Comparison of ENCODE assay signal across 13 mouse cellular contexts in genomic region chr7:19740269-19740668, GRCm38 (mm10). TPM values are rescaled to one million over a fixed set of nuclear protein-coding genes. Genes with fewer than 3 reads are reported as not detected.
DNase-seq lines count a peak whose midpoint lies in the region; ATAC-seq and TF ChIP-seq lines count a peak whose summit lies in the region.
"Had no signal": no experiment of that assay in that cellular context is flagged by ENCODE, and none has a peak within 500 bp of the region (broad histone marks: within the 10 kb centered on the region; RNA-seq: fewer than 3 reads in every experiment).

No protein-coding gene starts in this region.

- H3K27me3 ChIP-seq in kidney, embryonic 16.5 days (ENCODE audit: insufficient read depth, low read length): no peaks in the 10 kb centered on the region
- H3K27me3 ChIP-seq: embryonic facial prominence, embryonic 13.5 days; heart, embryonic 13.5 days; lung, embryonic 15.5 days had no signal

- H3K9ac ChIP-seq in kidney, embryonic 16.5 days (replicated peaks; ENCODE audit: low read length): no peak overlapping the region
- H3K9ac ChIP-seq: embryonic facial prominence, embryonic 13.5 days; heart, embryonic 13.5 days; lung, embryonic 15.5 days had no signal

- 0 out of 2 replicates have a peak, but pooled peaks have one; percentile 10 for TF ChIP-seq CTCF in brain, embryonic 14.5 days (IDR thresholded peaks at IDR 0.05; ENCODE audit: borderline replicate concordance, extremely low read depth, insufficient read depth, insufficient read length)

- H3K4me1 ChIP-seq in kidney, embryonic 16.5 days (ENCODE audit: insufficient read depth, low read length): peaks cover 37% of the 10 kb centered on the region

- no peak overlapping the region for H3K4me3 ChIP-seq in kidney, embryonic 16.5 days (ENCODE audit: low read length)
- H3K4me3 ChIP-seq: embryonic facial prominence, embryonic 13.5 days; heart, embryonic 13.5 days; lung, embryonic 15.5 days had no signal

- ATAC-seq in kidney, embryonic 16.5 days (ENCODE audit: low FRiP score, low TSS enrichment): no peak

- WGBS in kidney, embryonic 16.5 days: 90% methylated on average over 11 of the region's 11 CpGs

- no peak overlapping the region for H3K4me2 ChIP-seq in kidney, embryonic 16.5 days (replicated peaks; ENCODE audit: low read depth, low read length)
- H3K4me2 ChIP-seq: embryonic facial prominence, embryonic 13.5 days; heart, embryonic 13.5 days; lung, embryonic 15.5 days had no signal

- no peak for TF ChIP-seq POLR2A in brain, embryonic 14.5 days (IDR thresholded peaks at IDR 0.05; ENCODE audit: borderline replicate concordance, extremely low read depth, insufficient read depth, insufficient read length, poor library complexity, severe bottlenecking)

- H3K9me3 ChIP-seq in kidney, embryonic 16.5 days (ENCODE audit: low read length): 0 out of 2 replicates have a peak, but pooled peaks cover 6% of the 10 kb centered on the region
- H3K9me3 ChIP-seq: embryonic facial prominence, embryonic 13.5 days; lung, embryonic 15.5 days had no signal

- peaks cover 52% of the 10 kb centered on the region for H3K36me3 ChIP-seq in kidney, embryonic 16.5 days (ENCODE audit: insufficient read depth, low read length)

- peak; percentile 54 to 59 for DNase-seq in adrenal gland, adult (ENCODE audit: inconsistent age in 2 of 2, low spot score in 1 of 2)
- DNase-seq in adrenal gland, adult 2 months: no peak
- peak; percentile 53 to 69 for DNase-seq in kidney, postnatal 25 days
- peak; percentile 36 for DNase-seq in 416B (ENCODE audit: low read depth)
- DNase-seq in brain, embryonic 14.5 days (ENCODE audit: low read depth): no peak
- no peak for DNase-seq in urinary bladder, postnatal 10 days (ENCODE audit: low spot score)
- no peak for DNase-seq in cerebellum, adult 18-20 months
- DNase-seq: cerebellum, adult 8-10 months had no signal

- no peak overlapping the region for H3K27ac ChIP-seq in kidney, embryonic 16.5 days (ENCODE audit: low read length)
- H3K27ac ChIP-seq: heart, embryonic 13.5 days; lung, embryonic 15.5 days had no signal

RNA-seq across cellular contexts. Expression of gene Nectin2, which starts 10.0 kb away (rescaled TPM):
- 10 to 100 TPM; 76.9 to 98.1 TPM for total RNA-seq in adrenal gland, adult 2 months (2021)
- polyA plus RNA-seq in adrenal gland, adult 2 months (2012; rRNA removed): 138 and 165 TPM in 2 replicates
- 150 and 157 TPM in 2 replicates for polyA plus RNA-seq in kidney, embryonic 16.5 days (2015; fragmentation: Nextera tagmentation; extraction: Ambion mirVana)
- 39.7 and 45.2 TPM in 2 replicates for polyA plus RNA-seq in brain, embryonic 14.5 days (2012; rRNA removed)
- total RNA-seq: monocyte, adult 5-6 weeks had no signal

RNA-seq across cellular contexts. Expression of gene Tomm40, which starts 25.0 kb away (rescaled TPM):
- total RNA-seq in adrenal gland, adult 2 months (2021): 100 to 1,000 TPM; 115 to 143 TPM
- polyA plus RNA-seq in adrenal gland, adult 2 months (2012; rRNA removed): 164 and 165 TPM in 2 replicates
- polyA plus RNA-seq in kidney, embryonic 16.5 days (2015; fragmentation: Nextera tagmentation; extraction: Ambion mirVana): 136 and 153 TPM in 2 replicates
- 111 and 131 TPM in 2 replicates for polyA plus RNA-seq in brain, embryonic 14.5 days (2012; rRNA removed)

RNA-seq across cellular contexts. Expression of gene Bcam, which starts 30.5 kb away (rescaled TPM):
- 10 to 100 TPM; 35.9 to 61.1 TPM for total RNA-seq in adrenal gland, adult 2 months (2021)
- polyA plus RNA-seq in adrenal gland, adult 2 months (2012; rRNA removed): 103 and 108 TPM in 2 replicates
- 280 and 309 TPM in 2 replicates for polyA plus RNA-seq in kidney, embryonic 16.5 days (2015; fragmentation: Nextera tagmentation; extraction: Ambion mirVana)
- polyA plus RNA-seq in brain, embryonic 14.5 days (2012; rRNA removed): 13.8 and 19.5 TPM in 2 replicates
- total RNA-seq: monocyte, adult 5-6 weeks had no signal

RNA-seq across cellular contexts. Expression of gene Apoe, which starts 41.3 kb away (rescaled TPM):
- 1,000 to 10,000 TPM; 1,105 to 1,118 TPM for total RNA-seq in adrenal gland, adult 2 months (2021)
- polyA plus RNA-seq in adrenal gland, adult 2 months (2012; rRNA removed): 1,670 and 1,938 TPM in 2 replicates
- 291 and 312 TPM in 2 replicates for polyA plus RNA-seq in kidney, embryonic 16.5 days (2015; fragmentation: Nextera tagmentation; extraction: Ambion mirVana)
- polyA plus RNA-seq in brain, embryonic 14.5 days (2012; rRNA removed): 235 and 295 TPM in 2 replicates

RNA-seq across cellular contexts. Expression of gene Apoc1, which starts 47.8 kb away (rescaled TPM):
- total RNA-seq in adrenal gland, adult 2 months (2021): 1,000 to 10,000 TPM in 1 of 2 experiments, 100 to 1,000 TPM in 1; 204 to 1,066 TPM
- 76.5 and 212 TPM in 2 replicates for polyA plus RNA-seq in adrenal gland, adult 2 months (2012; rRNA removed)
- polyA plus RNA-seq in kidney, embryonic 16.5 days (2015; fragmentation: Nextera tagmentation; extraction: Ambion mirVana): 13.4 and 16.1 TPM in 2 replicates
- 0.81 and 2.0 TPM in 2 replicates for polyA plus RNA-seq in brain, embryonic 14.5 days (2012; rRNA removed)

Comparison
In these comparisons a context has a peak if more than half of its experiments do, and no peak if none do; other contexts are left out.
1. DNase-seq: peak in adrenal gland, adult (2 of 2), kidney, postnatal 25 days (2 of 2) and 416B (single experiment); none in adrenal gland, adult 2 months (single experiment), brain, embryonic 14.5 days (single experiment), urinary bladder, postnatal 10 days (single experiment) and cerebellum, adult 18-20 months (0 of 2).